Mouse (Mus musculus) thymus, adult 2 months (tissue): ENCODE results near the gene Ccdc169.

Experiments used
- CTCF ChIP-seq: fragments of 200-500 bp; IDR thresholded peaks from 2 replicates; pipeline ENCODE4 v1.5.1; 2012; ENCODE audit warnings: mild to moderate bottlenecking, control low read depth, low read length, moderate library complexity, borderline replicate concordance; ENCODE audit not compliant: control insufficient read depth, poor library complexity, insufficient read depth; ENCODE audit errors: extremely low read depth
- POLR2A ChIP-seq: fragments of 200-500 bp; IDR thresholded peaks from 2 replicates; pipeline ENCODE4 v1.6.1; 2012; ENCODE audit warnings: mild to moderate bottlenecking, low read length, control low read depth, moderate library complexity; ENCODE audit not compliant: control insufficient read depth, poor library complexity, insufficient read depth; ENCODE audit errors: extremely low read depth

DNA sequence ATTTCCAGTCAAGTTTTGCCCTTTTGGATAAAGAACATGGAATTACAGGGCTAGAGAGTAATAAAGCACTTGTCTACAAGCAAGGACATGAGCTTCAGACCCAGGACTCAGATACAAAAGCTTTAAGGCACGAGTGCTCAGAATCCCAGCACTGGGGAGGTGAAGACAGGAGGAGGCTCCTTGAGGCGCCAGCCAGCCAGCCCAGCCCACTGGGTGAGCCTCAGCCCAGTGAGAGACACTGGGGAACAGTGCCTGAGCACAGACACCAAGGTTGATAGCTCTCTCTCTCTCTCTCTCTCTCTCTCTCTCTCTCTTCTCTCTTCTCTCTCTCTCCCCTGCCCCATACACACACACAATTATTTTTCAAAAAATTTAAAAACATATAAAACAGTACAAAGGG lies 56.2 kb downstream of the Ccdc169 start:
- TF ChIP-seq CTCF (no peak), POLR2A (no peak)
